Mouse (Mus musculus) small intestine, adult 2 months (tissue): ENCODE measurements around the gene Desi1.

Experiments used
- CTCF ChIP-seq: fragments of 200-500 bp; IDR thresholded peaks from 2 replicates; pipeline ENCODE4 v1.5.1; 2012; ENCODE audit warnings: low read depth, mild to moderate bottlenecking, control low read depth, inconsistent platforms, low read length, moderate library complexity, mixed read lengths; ENCODE audit not compliant: insufficient replicate concordance, insufficient read length; ENCODE audit errors: extremely low read depth
- POLR2A ChIP-seq: fragments of 200-500 bp; IDR thresholded peaks from 2 replicates; pipeline ENCODE4 v1.6.1; 2012; ENCODE audit warnings: low read depth, mild to moderate bottlenecking, control low read depth, inconsistent platforms, low read length, moderate library complexity

DNA sequence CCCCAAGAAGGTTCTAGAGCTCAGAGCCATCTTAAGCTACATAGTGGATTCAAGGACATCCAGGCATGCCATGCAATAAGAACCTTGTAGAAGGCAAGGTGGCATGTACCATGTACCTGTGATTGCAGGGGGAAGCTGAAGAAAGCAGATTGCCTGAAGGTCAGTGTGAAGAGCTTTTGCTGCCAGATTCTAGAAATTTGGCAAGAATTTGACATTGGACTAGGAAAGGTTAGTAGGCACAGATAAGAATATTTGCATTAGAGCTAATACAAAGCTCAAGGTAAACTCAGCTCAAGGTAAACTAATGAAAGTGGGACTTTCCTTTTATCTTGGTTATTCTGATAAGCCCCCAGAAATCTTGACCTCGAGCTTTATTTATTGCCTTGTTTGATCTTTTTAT is 69.4 kb downstream of the Desi1 start:
- TF ChIP-seq CTCF (no peak), POLR2A (no peak)
